Mouse (Mus musculus): ENCODE results near the gene Camk1g.

DNA sequence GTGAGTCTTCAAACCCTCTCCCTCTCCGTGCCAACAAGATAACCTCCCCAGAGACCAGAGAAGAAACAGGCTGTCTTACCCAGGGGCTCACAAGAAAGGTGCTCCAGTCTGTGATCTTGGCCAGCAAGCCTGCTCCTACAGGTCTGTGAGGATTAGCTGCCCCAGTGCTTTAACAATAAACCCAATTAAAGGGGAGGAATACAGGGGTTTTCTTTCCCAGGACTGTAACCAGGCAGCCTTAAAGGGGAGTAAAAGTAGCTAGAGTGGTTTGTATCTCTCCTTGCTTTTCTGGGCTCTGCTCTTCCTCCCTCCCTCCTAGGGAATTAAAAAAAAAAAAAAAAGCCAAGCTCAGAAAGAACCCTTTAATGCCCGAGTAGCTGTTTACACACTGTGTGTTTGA, at the start of gene Camk1g:
- TF ChIP-seq CTCF (IDR thresholded peaks at IDR 0.05; ENCODE audit: low read depth) (no peak), EP300 (optimal IDR thresholded peaks at IDR 0.05) (no peak)

All from stomach, postnatal 0 days (tissue).